Mouse (Mus musculus) heart, postnatal 0 days (tissue): ENCODE measurements around the gene Taldo1. TPM values are rescaled to one million over a fixed set of nuclear protein-coding genes. Genes with fewer than 3 reads are reported as not detected.

Experiments used
- ATAC-seq: fragments of 200-750 bp; cut with Nextera tagmentation; 2 replicates; pipeline ENCODE4 v1.8.0; 2017; ENCODE audit warnings: low read depth, moderate number of reproducible peaks, moderate library complexity; ENCODE audit not compliant: insufficient read depth
- DNase-seq: peaks from one replicate; pipeline ENCODE4 v3.0.0-alpha.2; 2016; ENCODE audit warnings: low spot score
- H3K27ac ChIP-seq: fragments of 300-500 bp; sonication (generic); 2 replicates; pipeline ENCODE4 v1.5.1; 2014; ENCODE audit warnings: low read depth, mild to moderate bottlenecking
- H3K27me3 ChIP-seq: fragments of 300-500 bp; sonication (generic); 2 replicates; pipeline ENCODE4 v1.6.1; 2014; ENCODE audit warnings: low read length, mixed read lengths; ENCODE audit not compliant: control insufficient read depth, insufficient read depth
- H3K36me3 ChIP-seq: fragments of 300-500 bp; sonication (generic); replicated peaks from 2 replicates; pipeline ENCODE4 v1.6.1; 2014; ENCODE audit warnings: low read length, mixed read lengths; ENCODE audit not compliant: control insufficient read depth, insufficient read depth
- H3K4me1 ChIP-seq: fragments of 300-500 bp; sonication (generic); 2 replicates; pipeline ENCODE4 v1.6.1; 2014; ENCODE audit warnings: antibody characterized with exemption; ENCODE audit not compliant: control insufficient read depth, insufficient read depth
- H3K4me2 ChIP-seq: fragments of 300-500 bp; sonication (generic); 2 replicates; pipeline ENCODE4 v1.6.1; 2014; ENCODE audit warnings: low read depth, mild to moderate bottlenecking, low read length, moderate library complexity
- H3K4me3 ChIP-seq: fragments of 300-500 bp; sonication (generic); 2 replicates; pipeline ENCODE4 v1.5.1; 2014; ENCODE audit warnings: low read depth, low read length
- H3K9ac ChIP-seq: fragments of 300-500 bp; sonication (generic); replicated peaks from 2 replicates; pipeline ENCODE4 v1.6.1; 2014; ENCODE audit warnings: low read depth, low read length, mixed read lengths
- H3K9me3 ChIP-seq: fragments of 300-500 bp; sonication (generic); replicated peaks from 2 replicates; pipeline ENCODE4 v1.6.1; 2016; ENCODE audit warnings: low read length; ENCODE audit not compliant: control insufficient read depth
- CTCF ChIP-seq: IDR thresholded peaks from 2 replicates; pipeline ENCODE4 v1.5.1; 2016; ENCODE audit warnings: antibody characterized with exemption, control low read depth, low read depth
- EP300 ChIP-seq: IDR thresholded peaks from 2 replicates; pipeline ENCODE4 v1.6.1; 2016; ENCODE audit warnings: antibody characterized with exemption, low read depth
- WGBS: fragments of 180-500 bp; shearing (Covaris S2); extraction: QIAGEN DNeasy Blood & Tissue Kit; methylation state at CpG from one replicate; pipeline ENCODE4 v1.1.7; 2014; 5-methylcytosine and 5-hydroxymethylcytosine counted together
- polyA plus RNA-seq: library from polyadenylated mRNA; unstranded; fragments of >200 nt; fragmentation: Nextera tagmentation; extraction: Ambion mirVana; gene quantifications from 2 replicates; pipeline ENCODE4 v1.2.1, GENCODE M21; 2015
- total RNA-seq: library from RNA; depleted of rRNA; stranded (reverse); fragments of >200 nt; gene quantifications from 2 replicates; pipeline ENCODE4 v1.2.3, GENCODE M21; 2014; ENCODE audit warnings: low replicate concordance

Gene Taldo1
- total and polyA plus RNA-seq, 2 experiments from 2014 or later, result 173 to 225 TPM

- Histone ChIP-seq H3K27ac (no peak overlapping the region), H3K4me3 (no peak overlapping the region), H3K9ac (peak overlapping the region; percentile 9; the same call in 1 of the 2 replicates), H3K36me3 (peaks cover 20% of the 10 kb centered on the region), H3K9me3 (no peaks in the 10 kb centered on the region), H3K4me2 (no peak overlapping the region), H3K27me3 (no peaks in the 10 kb centered on the region), H3K4me1 (peaks cover 17% of the 10 kb centered on the region)
- ATAC-seq (no peak), DNase-seq (no peak)
- 44% methylated on average over 9 of the region's 9 CpGs for WGBS
- TF ChIP-seq CTCF (no peak), EP300 (no peak)
Measured at GRCm38 (mm10) chr7:141429840-141430584, 38.0 kb downstream of the Taldo1 start.

- no peak overlapping the region for H3K27ac ChIP-seq
Measured at GRCm38 (mm10) chr7:141430585-141431240, 38.7 kb downstream of the Taldo1 start.

GRCm38 (mm10) chr7:141431434-141432185 lies 39.6 kb downstream of the Taldo1 start:
- Histone ChIP-seq H3K36me3 (peaks cover 20% of the 10 kb centered on the region), H3K4me1 (peaks cover 24% of the 10 kb centered on the region), H3K27ac (no peak overlapping the region), H3K9ac (no peak overlapping the region), H3K4me2 (no peak overlapping the region), H3K4me3 (no peak overlapping the region), H3K9me3 (no peaks in the 10 kb centered on the region), H3K27me3 (no peaks in the 10 kb centered on the region)
- no peak for TF ChIP-seq EP300
- TF ChIP-seq CTCF, result no peak
- DNase-seq (no peak), ATAC-seq (no peak)
- WGBS, result 89% methylated on average over 19 of the region's 19 CpGs

More at GRCm38 (mm10) chr7:141430585-141431240, 38.7 kb downstream of the Taldo1 start:
- Histone ChIP-seq H3K36me3 (peaks cover 20% of the 10 kb centered on the region), H3K4me1 (peaks cover 21% of the 10 kb centered on the region), H3K9ac (peak overlapping the region; percentile 9; the same call in 1 of the 2 replicates), H3K27me3 (no peaks in the 10 kb centered on the region), H3K4me2 (no peak overlapping the region), H3K9me3 (no peaks in the 10 kb centered on the region), H3K4me3 (no peak overlapping the region)
- no peak for DNase-seq
- no peak for ATAC-seq
- WGBS, result 86% methylated on average over 9 of the region's 9 CpGs
- TF ChIP-seq EP300 (no peak), CTCF (no peak)

GRCm38 (mm10) chr7:141432186-141432611 lies 40.2 kb downstream of the Taldo1 start:
- Histone ChIP-seq H3K27ac (no peak overlapping the region), H3K9me3 (no peaks in the 10 kb centered on the region), H3K36me3 (peaks cover 20% of the 10 kb centered on the region), H3K4me2 (no peak overlapping the region), H3K27me3 (no peaks in the 10 kb centered on the region), H3K4me1 (peaks cover 28% of the 10 kb centered on the region), H3K4me3 (no peak overlapping the region), H3K9ac (no peak overlapping the region)
- ATAC-seq (no peak), DNase-seq (no peak)
- 73% methylated on average over 8 of the region's 8 CpGs for WGBS
- TF ChIP-seq CTCF, result no peak
- TF ChIP-seq EP300, result no peak

GRCm38 (mm10) chr7:141432741-141433516 lies 40.9 kb downstream of the Taldo1 start:
- Histone ChIP-seq H3K36me3 (peaks cover 20% of the 10 kb centered on the region), H3K27me3 (no peaks in the 10 kb centered on the region), H3K4me2 (no peak overlapping the region), H3K9me3 (no peaks in the 10 kb centered on the region), H3K4me3 (no peak overlapping the region), H3K27ac (peak overlapping the region; percentile 3; the same call in 1 of the 2 replicates), H3K9ac (no peak overlapping the region), H3K4me1 (peaks cover 28% of the 10 kb centered on the region)
- ATAC-seq, result no peak
- 76% methylated on average over 6 of the region's 6 CpGs for WGBS
- no peak for TF ChIP-seq EP300
- no peak for TF ChIP-seq CTCF
- DNase-seq, result no peak
